Mouse (Mus musculus) CD4-positive naive resting alpha-beta T cell, adult 76 days (primary cell): ENCODE measurements around the gene Mfap5. TPM values are rescaled to one million over a fixed set of nuclear protein-coding genes. Genes with fewer than 3 reads are reported as not detected.

Source experiments
- total RNA-seq: library from RNA; stranded (reverse); gene quantifications from one replicate; pipeline ENCODE4 v1.2.4, GENCODE M21; 2023

The Mfap5 gene
- not detected for total RNA-seq

GRCm38 (mm10) chr6:122505545-122505944 is at the start of gene Mfap5:
Mfap5 (plus strand) TSS chr6:122505845.

GRCm38 (mm10) chr6:122498661-122499060 is 7.0 kb upstream of the Mfap5 start, which contains the start of gene Rimklb:
Rimklb (minus strand) TSS chr6:122498761.

GRCm38 (mm10) chr6:122553606-122554005 is 48.0 kb downstream of the Mfap5 start, which contains the start of gene Aicda:
Aicda (plus strand) TSS chr6:122553801.

Other genes with a start within 250 kb of the Mfap5 start
- 0.67 TPM for gene Klrg1, start 223.0 kb upstream of the Mfap5 start, total RNA-seq
- gene M6pr, start 197.1 kb upstream of the Mfap5 start, total RNA-seq = 114 TPM
- 48.8 TPM for gene Phc1, start 165.3 kb upstream of the Mfap5 start, total RNA-seq
- gene Rimklb, start 7.1 kb upstream of the Mfap5 start, total RNA-seq = not detected
- gene Aicda, start 48.0 kb downstream of the Mfap5 start, total RNA-seq = not detected
- 22.2 TPM for gene Apobec1, start 96.6 kb downstream of the Mfap5 start, total RNA-seq
- gene Gdf3, start 104.2 kb downstream of the Mfap5 start, total RNA-seq = not detected
- gene Dppa3, start 120.6 kb downstream of the Mfap5 start, total RNA-seq = not detected
- gene Nanog, start 201.6 kb downstream of the Mfap5 start, total RNA-seq = not detected